Mouse (Mus musculus): ENCODE measurements around the gene Rnf181. TPM values are rescaled to one million over a fixed set of nuclear protein-coding genes. Genes with fewer than 3 reads are reported as not detected.

The Rnf181 gene
- polyA plus RNA-seq, 1 experiment from 2014 or later = 149 TPM

DNA sequence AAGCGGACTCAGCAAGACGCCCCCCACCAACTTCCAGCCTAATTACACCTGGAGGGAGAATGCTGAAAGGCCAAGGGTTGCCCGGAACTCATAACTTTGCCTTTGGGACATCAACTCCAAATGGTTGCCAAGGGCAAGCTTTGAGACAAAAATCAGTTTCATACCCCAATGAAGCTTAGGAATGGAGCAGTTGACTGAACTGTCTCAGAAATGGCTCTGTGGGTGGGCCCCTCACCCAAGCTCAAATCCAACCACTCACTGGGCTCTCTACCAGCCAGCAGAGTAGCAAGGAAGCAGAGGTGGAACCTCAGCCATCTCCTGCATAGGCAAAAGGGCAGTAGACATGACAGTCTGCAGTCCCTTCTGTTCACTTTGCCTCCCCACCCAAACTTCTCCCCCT is 21.1 kb upstream of the Rnf181 start:
- WGBS = 87% methylated on average over 3 of the region's 3 CpGs
- peaks cover 24% of the 10 kb centered on the region for H3K4me1 ChIP-seq (replicated peaks; ENCODE audit: control insufficient read depth, insufficient read depth, low read length)
- H3K4me3 ChIP-seq (ENCODE audit: low read length) = no peak overlapping the region
- no peak overlapping the region for H3K27ac ChIP-seq (ENCODE audit: low read length)
- no peak overlapping the region for H3K9ac ChIP-seq (ENCODE audit: low read length)
- H3K4me2 ChIP-seq (ENCODE audit: low read depth, low read length) = no peak overlapping the region
- H3K27me3 ChIP-seq (ENCODE audit: control insufficient read depth, insufficient read depth, low read depth, low read length) = no peaks in the 10 kb centered on the region
- ATAC-seq (ENCODE audit: low read depth) = no peak
- no peaks in the 10 kb centered on the region for H3K9me3 ChIP-seq (ENCODE audit: control insufficient read depth, low read length)
- H3K36me3 ChIP-seq (ENCODE audit: control insufficient read depth, insufficient read depth, low read length) = peaks cover 10% of the 10 kb centered on the region

DNA sequence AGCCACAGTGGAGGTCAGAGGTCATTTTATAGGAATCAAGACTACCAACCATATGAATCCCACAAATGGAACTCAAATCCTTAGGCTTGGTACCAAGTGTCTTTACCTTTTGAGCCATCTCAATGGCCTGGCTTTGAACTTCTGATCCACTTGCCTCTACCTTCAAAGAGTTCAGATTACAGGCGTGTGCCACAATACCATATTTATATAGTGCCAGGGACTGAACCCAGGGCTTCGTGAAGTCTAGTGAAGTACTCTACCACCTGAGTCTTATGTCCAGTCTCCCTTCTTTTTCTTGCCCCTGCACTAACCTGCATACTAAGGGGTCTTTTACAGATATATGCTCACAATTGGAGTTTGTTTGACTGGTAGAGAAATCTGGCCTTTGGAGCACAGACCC is 19.8 kb upstream of the Rnf181 start:
- 80% methylated on average over 2 of the region's 2 CpGs for WGBS

DNA sequence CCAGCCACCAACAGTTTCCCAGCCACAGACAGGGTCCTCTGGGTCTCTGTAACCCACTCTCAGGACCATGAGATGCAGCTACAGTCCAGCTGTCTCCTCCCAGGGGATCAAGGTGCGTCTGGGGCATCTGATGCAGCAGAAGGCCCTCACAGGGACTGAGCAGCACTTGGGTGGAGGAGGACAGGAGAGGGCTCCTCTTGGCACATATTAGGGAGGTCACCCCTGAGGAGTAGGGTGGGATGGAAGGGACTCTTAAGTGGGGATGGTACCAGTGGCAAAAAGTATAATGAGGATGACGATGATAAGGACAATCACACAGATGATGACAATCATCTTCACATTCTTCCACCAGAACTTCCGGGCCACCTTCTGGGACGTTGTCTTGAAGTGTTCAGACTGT is 18.5 kb upstream of the Rnf181 start:
- ATAC-seq (ENCODE audit: low read depth) = no peak

More for the DNA sequence above, 19.8 kb upstream of the Rnf181 start:
- no peak overlapping the region for H3K4me2 ChIP-seq (ENCODE audit: low read depth, low read length)
- H3K9me3 ChIP-seq (ENCODE audit: control insufficient read depth, low read length) = no peaks in the 10 kb centered on the region
- no peak overlapping the region for H3K9ac ChIP-seq (ENCODE audit: low read length)
- no peak for ATAC-seq (ENCODE audit: low read depth)
- H3K4me3 ChIP-seq (ENCODE audit: low read length) = no peak overlapping the region
- H3K27ac ChIP-seq (ENCODE audit: low read length) = no peak overlapping the region
- H3K27me3 ChIP-seq (ENCODE audit: control insufficient read depth, insufficient read depth, low read depth, low read length) = no peaks in the 10 kb centered on the region
- H3K36me3 ChIP-seq (ENCODE audit: control insufficient read depth, insufficient read depth, low read length) = peaks cover 10% of the 10 kb centered on the region
- peaks cover 24% of the 10 kb centered on the region for H3K4me1 ChIP-seq (replicated peaks; ENCODE audit: control insufficient read depth, insufficient read depth, low read length)

DNA sequence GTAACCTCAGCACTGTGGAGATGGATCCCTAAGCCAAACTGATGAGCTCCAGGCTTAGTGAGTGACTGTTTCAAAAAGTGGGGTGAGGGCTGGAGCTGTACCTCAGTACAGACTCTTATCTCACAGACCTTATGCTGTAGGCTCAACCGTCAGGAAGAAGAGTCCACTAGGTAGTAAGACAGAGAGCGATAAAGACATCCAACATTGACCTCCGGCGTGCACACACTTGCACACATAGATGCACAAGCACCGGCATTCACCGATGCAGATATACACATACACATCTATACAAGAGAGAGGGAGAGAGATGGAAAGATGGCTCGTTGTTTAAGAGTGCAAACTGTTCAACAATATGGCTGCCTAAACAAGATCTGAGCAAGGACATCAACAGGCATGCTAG is 17.2 kb upstream of the Rnf181 start:
- Histone ChIP-seq H3K36me3 (ENCODE audit: control insufficient read depth, insufficient read depth, low read length) (peaks cover 10% of the 10 kb centered on the region), H3K27ac (ENCODE audit: low read length) (no peak overlapping the region), H3K27me3 (ENCODE audit: control insufficient read depth, insufficient read depth, low read depth, low read length) (no peaks in the 10 kb centered on the region), H3K4me3 (ENCODE audit: low read length) (no peak overlapping the region), H3K4me2 (ENCODE audit: low read depth, low read length) (no peak overlapping the region), H3K9me3 (ENCODE audit: control insufficient read depth, low read length) (no peaks in the 10 kb centered on the region), H3K4me1 (replicated peaks; ENCODE audit: control insufficient read depth, insufficient read depth, low read length) (peaks cover 13% of the 10 kb centered on the region), H3K9ac (ENCODE audit: low read length) (no peak overlapping the region)
- WGBS = 91% methylated on average over 7 of the region's 7 CpGs
- no peak for ATAC-seq (ENCODE audit: low read depth)

More for the DNA sequence above, 18.5 kb upstream of the Rnf181 start:
- Histone ChIP-seq H3K4me1 (replicated peaks; ENCODE audit: control insufficient read depth, insufficient read depth, low read length) (peaks cover 16% of the 10 kb centered on the region), H3K4me2 (ENCODE audit: low read depth, low read length) (no peak overlapping the region), H3K4me3 (ENCODE audit: low read length) (no peak overlapping the region), H3K9ac (ENCODE audit: low read length) (no peak overlapping the region), H3K27me3 (ENCODE audit: control insufficient read depth, insufficient read depth, low read depth, low read length) (no peaks in the 10 kb centered on the region), H3K27ac (ENCODE audit: low read length) (no peak overlapping the region), H3K36me3 (ENCODE audit: control insufficient read depth, insufficient read depth, low read length) (peaks cover 10% of the 10 kb centered on the region), H3K9me3 (ENCODE audit: control insufficient read depth, low read length) (no peaks in the 10 kb centered on the region)
- 61% methylated on average over 4 of the region's 4 CpGs for WGBS

DNA sequence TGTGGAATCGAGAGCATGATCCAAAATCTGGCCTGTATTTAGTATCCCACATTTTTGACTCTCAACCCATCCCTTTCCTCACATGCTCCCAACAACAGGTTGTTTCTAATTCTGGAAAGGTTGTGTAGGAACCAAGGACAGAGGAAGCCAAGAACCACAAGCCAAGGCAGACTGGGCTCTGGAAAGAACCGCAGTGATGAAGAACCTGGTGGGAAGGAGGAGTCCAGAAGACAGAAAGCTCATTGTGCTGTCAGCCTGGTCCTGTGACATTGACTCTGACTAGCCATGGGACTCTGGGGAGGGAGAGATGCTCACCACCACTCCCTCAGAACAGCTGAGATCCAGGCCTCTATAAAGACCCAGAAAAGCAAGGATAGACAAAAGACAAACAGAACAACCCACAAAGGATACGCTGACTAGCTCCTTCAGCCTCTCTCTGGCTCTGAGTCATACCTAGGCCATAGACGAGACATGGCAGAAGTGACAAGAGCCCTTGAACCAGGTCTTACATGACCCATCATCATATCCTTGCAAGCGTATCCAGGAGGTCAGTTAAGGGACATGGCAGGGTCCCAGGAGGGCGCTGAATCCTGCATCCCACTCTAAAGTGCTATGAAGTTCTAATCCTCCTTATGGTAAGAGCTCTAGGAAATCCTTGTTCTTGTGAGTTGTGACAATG is 16.5 kb upstream of the Rnf181 start:
- ATAC-seq (ENCODE audit: low read depth) = no peak
- Histone ChIP-seq H3K27ac (ENCODE audit: low read length) (no peak overlapping the region), H3K4me3 (ENCODE audit: low read length) (no peak overlapping the region), H3K9me3 (ENCODE audit: control insufficient read depth, low read length) (no peaks in the 10 kb centered on the region), H3K36me3 (ENCODE audit: control insufficient read depth, insufficient read depth, low read length) (peaks cover 10% of the 10 kb centered on the region), H3K4me1 (replicated peaks; ENCODE audit: control insufficient read depth, insufficient read depth, low read length) (peaks cover 6% of the 10 kb centered on the region), H3K9ac (ENCODE audit: low read length) (no peak overlapping the region), H3K4me2 (ENCODE audit: low read depth, low read length) (no peak overlapping the region), H3K27me3 (ENCODE audit: control insufficient read depth, insufficient read depth, low read depth, low read length) (no peaks in the 10 kb centered on the region)
- 83% methylated on average over 6 of the region's 6 CpGs for WGBS

DNA sequence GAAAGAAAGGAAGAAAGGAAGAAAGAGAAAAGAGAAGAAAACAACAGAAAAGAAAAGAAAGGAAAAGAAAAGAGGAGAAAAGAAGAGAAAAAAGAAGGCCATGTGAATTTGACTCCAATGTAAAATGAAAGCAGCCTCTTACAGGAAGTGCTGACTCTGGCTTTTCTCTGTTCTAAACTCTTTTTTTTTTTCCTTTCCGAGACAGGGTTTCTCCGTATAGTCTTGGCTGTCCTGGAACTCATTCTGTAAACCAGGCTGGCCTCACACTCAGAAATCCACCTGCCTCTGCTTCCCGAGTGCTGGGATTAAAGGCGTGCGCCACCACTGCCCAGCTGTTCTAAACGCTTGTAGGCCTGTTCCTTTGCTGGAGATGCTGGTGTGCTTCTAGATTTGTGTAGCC is 15.7 kb upstream of the Rnf181 start:
- no peak for ATAC-seq (ENCODE audit: low read depth)
- no peaks in the 10 kb centered on the region for H3K27me3 ChIP-seq (ENCODE audit: control insufficient read depth, insufficient read depth, low read depth, low read length)
- H3K4me2 ChIP-seq (ENCODE audit: low read depth, low read length) = no peak overlapping the region
- H3K27ac ChIP-seq (ENCODE audit: low read length) = no peak overlapping the region
- H3K9ac ChIP-seq (ENCODE audit: low read length) = no peak overlapping the region
- peaks cover 2% of the 10 kb centered on the region; the same call in 1 of the 2 replicates for H3K4me1 ChIP-seq (replicated peaks; ENCODE audit: control insufficient read depth, insufficient read depth, low read length)
- peaks cover 8% of the 10 kb centered on the region for H3K36me3 ChIP-seq (ENCODE audit: control insufficient read depth, insufficient read depth, low read length)
- no peaks in the 10 kb centered on the region for H3K9me3 ChIP-seq (ENCODE audit: control insufficient read depth, low read length)
- H3K4me3 ChIP-seq (ENCODE audit: low read length) = no peak overlapping the region
- 71% methylated on average over 6 of the region's 6 CpGs for WGBS

DNA sequence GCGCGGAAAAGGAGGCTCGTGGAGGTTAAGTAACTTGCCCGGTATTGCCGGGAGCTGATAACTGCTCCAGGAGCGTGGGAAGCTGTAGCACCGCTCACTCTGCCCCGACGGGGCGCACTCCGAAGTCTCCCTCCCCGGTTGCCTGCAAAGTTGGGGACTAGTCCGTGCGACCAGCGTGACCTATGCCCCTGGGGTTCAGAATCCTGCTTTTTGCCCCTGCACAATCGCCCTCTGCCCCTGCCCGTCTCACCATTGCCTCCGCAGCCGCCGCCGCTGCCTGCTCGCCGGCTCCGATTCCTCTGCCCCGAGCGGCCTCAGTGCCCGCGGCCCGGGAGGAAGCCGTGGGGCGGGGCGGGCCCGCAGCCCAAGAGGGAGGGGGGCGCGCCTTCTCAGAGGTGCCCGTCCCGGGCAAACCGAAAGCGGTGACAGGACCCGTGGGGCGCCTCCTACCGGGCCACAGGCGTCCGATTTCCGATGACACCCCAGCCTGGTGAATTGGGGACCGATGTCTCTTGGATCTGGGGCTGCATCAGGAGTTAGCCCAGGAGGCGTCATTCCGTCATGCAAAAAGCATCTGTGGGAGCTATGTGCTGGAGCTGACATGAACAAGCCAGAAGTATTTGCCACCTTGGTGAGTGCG is 13.5 kb upstream of the Rnf181 start, which contains the start of gene Vamp5:
Gene Vamp5 (minus strand): TSS at position 338 of the 640 bp plus-strand sequence.
- peak; percentile 92 for ATAC-seq (ENCODE audit: low read depth)
- Histone ChIP-seq H3K36me3 (ENCODE audit: control insufficient read depth, insufficient read depth, low read length) (peaks cover 5% of the 10 kb centered on the region), H3K4me1 (replicated peaks; ENCODE audit: control insufficient read depth, insufficient read depth, low read length) (peaks cover 2% of the 10 kb centered on the region; the same call in 1 of the 2 replicates)

DNA sequence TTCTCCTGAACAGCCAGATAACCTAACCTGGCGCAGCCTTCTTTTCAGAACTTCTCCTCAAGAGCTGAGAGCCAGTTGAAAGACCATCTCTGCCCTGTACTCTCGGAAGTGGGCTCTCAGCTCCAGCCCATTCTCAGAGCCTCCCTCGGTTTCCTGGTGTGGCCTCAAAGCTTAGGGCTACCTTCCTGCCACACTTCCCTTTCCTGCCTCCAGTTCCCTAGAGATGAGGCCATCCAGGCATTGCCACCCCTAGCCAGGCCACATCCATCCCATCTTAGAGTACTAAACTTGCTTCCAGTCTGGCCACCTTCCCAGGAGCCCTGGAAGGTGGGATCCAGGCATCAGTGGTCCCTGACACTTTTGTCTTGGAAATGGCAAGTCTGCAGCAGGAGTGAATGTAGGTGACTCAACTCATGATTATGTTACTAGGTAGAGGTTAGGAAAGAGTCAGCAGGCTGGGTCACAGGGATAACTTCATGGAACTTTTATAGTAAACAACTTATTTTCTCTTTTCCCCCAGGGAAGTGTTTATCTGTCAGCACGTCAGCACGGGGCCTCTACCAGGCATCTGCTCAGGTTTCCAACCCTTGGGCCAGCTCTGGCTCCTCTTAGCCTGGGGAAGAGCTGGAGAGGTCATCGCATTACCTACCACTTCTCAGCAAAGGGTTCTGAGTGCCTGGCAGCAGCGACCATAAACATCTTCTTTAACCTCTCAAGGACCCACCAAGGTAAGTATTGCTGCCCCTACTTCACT is 12.8 kb upstream of the Rnf181 start:
- 36% methylated on average over 7 of the region's 7 CpGs for WGBS
- peak; percentile 8 for ATAC-seq (ENCODE audit: low read depth)

More for the DNA sequence above, 13.5 kb upstream of the Rnf181 start, which contains the start of gene Vamp5:
- no peaks in the 10 kb centered on the region for H3K27me3 ChIP-seq (ENCODE audit: control insufficient read depth, insufficient read depth, low read depth, low read length)
- peak within 1 kb of the TSS; percentile 70 for H3K4me3 ChIP-seq (ENCODE audit: low read length)
- H3K9me3 ChIP-seq (ENCODE audit: control insufficient read depth, low read length) = no peaks in the 10 kb centered on the region
- 1% methylated on average over 49 of the region's 49 CpGs for WGBS
- H3K4me2 ChIP-seq (ENCODE audit: low read depth, low read length) = peak within 1 kb of the TSS; percentile 70
- peak within 1 kb of the TSS; percentile 87 for H3K27ac ChIP-seq (ENCODE audit: low read length)
- peak within 1 kb of the TSS; percentile 83 for H3K9ac ChIP-seq (ENCODE audit: low read length)

More for the DNA sequence above, 12.8 kb upstream of the Rnf181 start:
- Histone ChIP-seq H3K9ac (ENCODE audit: low read length) (peak overlapping the region; percentile 83), H3K36me3 (ENCODE audit: control insufficient read depth, insufficient read depth, low read length) (no peaks in the 10 kb centered on the region), H3K4me3 (ENCODE audit: low read length) (peak overlapping the region; percentile 70), H3K9me3 (ENCODE audit: control insufficient read depth, low read length) (no peaks in the 10 kb centered on the region), H3K4me2 (ENCODE audit: low read depth, low read length) (peak overlapping the region; percentile 70), H3K27ac (ENCODE audit: low read length) (peak overlapping the region; percentile 87), H3K4me1 (replicated peaks; ENCODE audit: control insufficient read depth, insufficient read depth, low read length) (peaks cover 6% of the 10 kb centered on the region), H3K27me3 (ENCODE audit: control insufficient read depth, insufficient read depth, low read depth, low read length) (no peaks in the 10 kb centered on the region)
